Mouse (Mus musculus): ENCODE data around the gene Btbd11. TPM values are rescaled to one million over a fixed set of nuclear protein-coding genes. Genes with fewer than 3 reads are reported as not detected.

Gene Btbd11
- polyA plus RNA-seq, 1 experiment from 2014 or later = 6.6 TPM

GRCm38 (mm10) chr10:85465516-85466408 is 79.1 kb downstream of the Btbd11 start:
- Histone ChIP-seq H3K4me3 (ENCODE audit: low read depth, low read length) (no peak overlapping the region), H3K27me3 (ENCODE audit: control insufficient read depth, insufficient read depth, low read length) (no peaks in the 10 kb centered on the region), H3K9ac (ENCODE audit: low read length) (no peak overlapping the region), H3K36me3 (ENCODE audit: control insufficient read depth, insufficient read depth, low read length) (no peaks in the 10 kb centered on the region), H3K27ac (ENCODE audit: low read depth, low read length) (no peak overlapping the region), H3K4me2 (ENCODE audit: low read depth) (no peak overlapping the region), H3K9me3 (ENCODE audit: control insufficient read depth, low read length) (no peaks in the 10 kb centered on the region), H3K4me1 (ENCODE audit: control insufficient read depth, insufficient read depth, low read length) (no peaks in the 10 kb centered on the region)
- ATAC-seq (ENCODE audit: insufficient read depth, low FRiP score, low TSS enrichment) (no peak), DNase-seq (ENCODE audit: low spot score) (no peak)
- 89% methylated on average over 13 of the region's 13 CpGs for WGBS

GRCm38 (mm10) chr10:85466409-85466761 is 79.8 kb downstream of the Btbd11 start:
- H3K4me2 ChIP-seq (ENCODE audit: low read depth) = no peak overlapping the region
- no peaks in the 10 kb centered on the region for H3K27me3 ChIP-seq (ENCODE audit: control insufficient read depth, insufficient read depth, low read length)
- WGBS = 47% methylated on average over 8 of the region's 8 CpGs
- H3K9ac ChIP-seq (ENCODE audit: low read length) = no peak overlapping the region
- H3K4me3 ChIP-seq (ENCODE audit: low read depth, low read length) = no peak overlapping the region
- DNase-seq (ENCODE audit: low spot score) (no peak), ATAC-seq (ENCODE audit: insufficient read depth, low FRiP score, low TSS enrichment) (no peak)
- no peaks in the 10 kb centered on the region for H3K36me3 ChIP-seq (ENCODE audit: control insufficient read depth, insufficient read depth, low read length)
- no peaks in the 10 kb centered on the region for H3K4me1 ChIP-seq (ENCODE audit: control insufficient read depth, insufficient read depth, low read length)
- H3K27ac ChIP-seq (ENCODE audit: low read depth, low read length) = no peak overlapping the region
- no peaks in the 10 kb centered on the region for H3K9me3 ChIP-seq (ENCODE audit: control insufficient read depth, low read length)

- 70% methylated on average over 7 of the region's 7 CpGs for WGBS
- Histone ChIP-seq H3K4me1 (ENCODE audit: control insufficient read depth, insufficient read depth, low read length) (no peaks in the 10 kb centered on the region), H3K36me3 (ENCODE audit: control insufficient read depth, insufficient read depth, low read length) (no peaks in the 10 kb centered on the region), H3K9me3 (ENCODE audit: control insufficient read depth, low read length) (no peaks in the 10 kb centered on the region), H3K9ac (ENCODE audit: low read length) (no peak overlapping the region), H3K4me3 (ENCODE audit: low read depth, low read length) (no peak overlapping the region; the same call in 1 of the 2 replicates), H3K27ac (ENCODE audit: low read depth, low read length) (no peak overlapping the region), H3K27me3 (ENCODE audit: control insufficient read depth, insufficient read depth, low read length) (no peaks in the 10 kb centered on the region), H3K4me2 (ENCODE audit: low read depth) (no peak overlapping the region)
- ATAC-seq (ENCODE audit: insufficient read depth, low FRiP score, low TSS enrichment) (no peak), DNase-seq (ENCODE audit: low spot score) (no peak)
These were observed 80.8 kb downstream of the Btbd11 start for GRCm38 (mm10) chr10:85467393-85467792.

- DNase-seq (ENCODE audit: low spot score) = no peak
- no peaks in the 10 kb centered on the region for H3K4me1 ChIP-seq (ENCODE audit: control insufficient read depth, insufficient read depth, low read length)
These were observed 81.9 kb downstream of the Btbd11 start for GRCm38 (mm10) chr10:85468527-85468926.

GRCm38 (mm10) chr10:85469341-85469740 is 82.7 kb downstream of the Btbd11 start:
- Histone ChIP-seq H3K4me1 (ENCODE audit: control insufficient read depth, insufficient read depth, low read length) (no peaks in the 10 kb centered on the region), H3K27ac (ENCODE audit: low read depth, low read length) (no peak overlapping the region), H3K4me2 (ENCODE audit: low read depth) (no peak overlapping the region), H3K9me3 (ENCODE audit: control insufficient read depth, low read length) (no peaks in the 10 kb centered on the region), H3K27me3 (ENCODE audit: control insufficient read depth, insufficient read depth, low read length) (no peaks in the 10 kb centered on the region), H3K9ac (ENCODE audit: low read length) (no peak overlapping the region), H3K4me3 (ENCODE audit: low read depth, low read length) (no peak overlapping the region), H3K36me3 (ENCODE audit: control insufficient read depth, insufficient read depth, low read length) (no peaks in the 10 kb centered on the region)
- ATAC-seq (ENCODE audit: insufficient read depth, low FRiP score, low TSS enrichment) = no peak
- 69% methylated on average over 5 of the region's 5 CpGs for WGBS
- DNase-seq (ENCODE audit: low spot score) = no peak

More at GRCm38 (mm10) chr10:85468527-85468926, 81.9 kb downstream of the Btbd11 start:
- Histone ChIP-seq H3K9me3 (ENCODE audit: control insufficient read depth, low read length) (no peaks in the 10 kb centered on the region), H3K4me2 (ENCODE audit: low read depth) (no peak overlapping the region), H3K4me3 (ENCODE audit: low read depth, low read length) (no peak overlapping the region), H3K9ac (ENCODE audit: low read length) (no peak overlapping the region), H3K27me3 (ENCODE audit: control insufficient read depth, insufficient read depth, low read length) (no peaks in the 10 kb centered on the region), H3K27ac (ENCODE audit: low read depth, low read length) (no peak overlapping the region), H3K36me3 (ENCODE audit: control insufficient read depth, insufficient read depth, low read length) (no peaks in the 10 kb centered on the region)
- WGBS = 67% methylated on average over 4 of the region's 4 CpGs
- no peak for ATAC-seq (ENCODE audit: insufficient read depth, low FRiP score, low TSS enrichment)

GRCm38 (mm10) chr10:85473265-85473664 is 86.7 kb downstream of the Btbd11 start:
- DNase-seq (ENCODE audit: low spot score) = no peak
- Histone ChIP-seq H3K27me3 (ENCODE audit: control insufficient read depth, insufficient read depth, low read length) (no peaks in the 10 kb centered on the region), H3K4me3 (ENCODE audit: low read depth, low read length) (no peak overlapping the region), H3K4me1 (ENCODE audit: control insufficient read depth, insufficient read depth, low read length) (no peaks in the 10 kb centered on the region), H3K36me3 (ENCODE audit: control insufficient read depth, insufficient read depth, low read length) (no peaks in the 10 kb centered on the region), H3K27ac (ENCODE audit: low read depth, low read length) (no peak overlapping the region), H3K9ac (ENCODE audit: low read length) (no peak overlapping the region), H3K4me2 (ENCODE audit: low read depth) (no peak overlapping the region), H3K9me3 (ENCODE audit: control insufficient read depth, low read length) (no peaks in the 10 kb centered on the region)
- ATAC-seq (ENCODE audit: insufficient read depth, low FRiP score, low TSS enrichment) = no peak
- 83% methylated on average over 4 of the region's 4 CpGs for WGBS

GRCm38 (mm10) chr10:85473871-85474270 is 87.3 kb downstream of the Btbd11 start:
- Histone ChIP-seq H3K9me3 (ENCODE audit: control insufficient read depth, low read length) (no peaks in the 10 kb centered on the region), H3K4me3 (ENCODE audit: low read depth, low read length) (no peak overlapping the region), H3K9ac (ENCODE audit: low read length) (no peak overlapping the region), H3K27ac (ENCODE audit: low read depth, low read length) (no peak overlapping the region), H3K4me1 (ENCODE audit: control insufficient read depth, insufficient read depth, low read length) (no peaks in the 10 kb centered on the region), H3K4me2 (ENCODE audit: low read depth) (no peak overlapping the region), H3K36me3 (ENCODE audit: control insufficient read depth, insufficient read depth, low read length) (no peaks in the 10 kb centered on the region), H3K27me3 (ENCODE audit: control insufficient read depth, insufficient read depth, low read length) (no peaks in the 10 kb centered on the region)
- WGBS = 91% methylated on average over 3 of the region's 3 CpGs
- DNase-seq (ENCODE audit: low spot score) (no peak), ATAC-seq (ENCODE audit: insufficient read depth, low FRiP score, low TSS enrichment) (no peak)

GRCm38 (mm10) chr10:85475642-85476345 is 89.2 kb downstream of the Btbd11 start:
- ATAC-seq (ENCODE audit: insufficient read depth, low FRiP score, low TSS enrichment) (no peak), DNase-seq (ENCODE audit: low spot score) (no peak)
- H3K9ac ChIP-seq (ENCODE audit: low read length) = no peak overlapping the region
- no peaks in the 10 kb centered on the region for H3K36me3 ChIP-seq (ENCODE audit: control insufficient read depth, insufficient read depth, low read length)
- H3K4me3 ChIP-seq (ENCODE audit: low read depth, low read length) = no peak overlapping the region
- no peaks in the 10 kb centered on the region for H3K27me3 ChIP-seq (ENCODE audit: control insufficient read depth, insufficient read depth, low read length)
- no peaks in the 10 kb centered on the region for H3K4me1 ChIP-seq (ENCODE audit: control insufficient read depth, insufficient read depth, low read length)
- H3K9me3 ChIP-seq (ENCODE audit: control insufficient read depth, low read length) = no peaks in the 10 kb centered on the region
- H3K27ac ChIP-seq (ENCODE audit: low read depth, low read length) = no peak overlapping the region
- no peak overlapping the region for H3K4me2 ChIP-seq (ENCODE audit: low read depth)
- WGBS = 89% methylated on average over 9 of the region's 9 CpGs

All from neural tube, embryonic 11.5 days (tissue).